Mouse (Mus musculus) cerebellum, adult 2 months (tissue): ENCODE data around the gene Cd200. TPM values are rescaled to one million over a fixed set of nuclear protein-coding genes. Genes with fewer than 3 reads are reported as not detected.
"Not testable (repeated sequence)": the region's sequence is repeated elsewhere in the genome, so short reads cannot be mapped to it uniquely, and the experiment has no call there.

Experiments
- DNase-seq, 2 experiments: peaks; one replicate each; pipeline ENCODE4 v3.0.0; 2021
- H3K27ac ChIP-seq: fragments of 200-500 bp; 2 replicates; pipeline ENCODE4 v1.5.1; 2012; ENCODE audit warnings: low read length, control low read depth, inconsistent platforms; ENCODE audit not compliant: insufficient read depth
- H3K27me3 ChIP-seq: fragments of 200-500 bp; 2 replicates; pipeline ENCODE4 v1.6.1; 2012; ENCODE audit warnings: inconsistent platforms, mild to moderate bottlenecking, low read length, moderate library complexity; ENCODE audit not compliant: control insufficient read depth, insufficient read depth
- H3K4me1 ChIP-seq: fragments of 200-500 bp; 2 replicates; pipeline ENCODE4 v1.6.1; 2011; ENCODE audit warnings: low read length; ENCODE audit not compliant: control insufficient read depth, insufficient read depth
- H3K4me3 ChIP-seq: fragments of 200-500 bp; replicated peaks from 2 replicates; pipeline ENCODE3; 2011; ENCODE audit warnings: mild to moderate bottlenecking, low read depth, low read length, control low read depth; ENCODE audit not compliant: insufficient read depth
- CTCF ChIP-seq: fragments of 200-500 bp; IDR thresholded peaks from 2 replicates; pipeline ENCODE4 v1.5.1; 2011; ENCODE audit warnings: low read depth, mild to moderate bottlenecking, control low read depth, low read length, moderate library complexity, borderline replicate concordance; ENCODE audit not compliant: insufficient read depth
- POLR2A ChIP-seq: fragments of 200-500 bp; IDR thresholded peaks from 2 replicates; pipeline ENCODE4 v1.6.1; 2011; ENCODE audit warnings: low read length, control low read depth, borderline replicate concordance; ENCODE audit not compliant: insufficient read depth
- WGBS: fragments of 180-500 bp; shearing (Covaris S2); methylation state at CpG from one replicate; pipeline ENCODE4 v1.1.7; 2018; 5-methylcytosine and 5-hydroxymethylcytosine counted together
- polyA plus RNA-seq: library from polyadenylated mRNA; depleted of rRNA; stranded (reverse); fragments of >200 nt; gene quantifications from 2 replicates; pipeline ENCODE4 v1.2.3, GENCODE M21; 2012; rRNA removed

Cd200 gene
- 68.1 and 69.7 TPM in 2 replicates for polyA plus RNA-seq

DNA sequence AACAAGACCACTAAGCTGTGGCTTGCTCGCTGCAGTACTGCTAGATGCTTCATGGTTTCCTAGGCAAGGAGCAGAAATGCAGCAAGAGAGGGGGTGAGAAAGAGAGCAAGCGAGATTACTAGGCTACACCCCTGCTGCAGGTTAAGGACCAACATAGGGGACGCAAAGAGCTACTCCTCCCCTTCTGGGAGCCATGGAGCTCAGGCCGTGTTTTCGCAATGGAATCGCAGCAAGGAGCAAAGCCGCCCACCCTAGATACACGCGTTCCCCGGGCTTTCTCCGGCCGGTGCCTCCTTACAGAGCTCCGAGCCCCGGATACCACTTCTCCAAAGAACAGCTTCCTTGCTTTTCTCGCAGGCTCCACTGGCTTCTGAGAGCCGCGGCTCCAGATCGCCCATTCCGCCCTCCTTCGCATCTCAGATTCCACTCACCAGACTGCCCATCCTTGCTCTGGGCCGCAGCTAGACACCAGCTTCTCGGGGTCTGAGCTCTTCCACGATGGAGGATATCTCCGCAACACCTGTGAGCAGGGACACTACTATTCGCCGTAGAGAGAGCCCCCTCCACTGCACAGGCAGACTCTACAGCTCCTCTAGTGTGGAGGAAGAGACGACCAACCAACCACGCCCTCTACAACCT lies at the start of gene Cd200:
TSS of gene Cd200 (minus strand) at position 629 of the 639 bp plus-strand sequence.
- under 1% methylated on average over 28 of the region's 28 CpGs for WGBS

DNA sequence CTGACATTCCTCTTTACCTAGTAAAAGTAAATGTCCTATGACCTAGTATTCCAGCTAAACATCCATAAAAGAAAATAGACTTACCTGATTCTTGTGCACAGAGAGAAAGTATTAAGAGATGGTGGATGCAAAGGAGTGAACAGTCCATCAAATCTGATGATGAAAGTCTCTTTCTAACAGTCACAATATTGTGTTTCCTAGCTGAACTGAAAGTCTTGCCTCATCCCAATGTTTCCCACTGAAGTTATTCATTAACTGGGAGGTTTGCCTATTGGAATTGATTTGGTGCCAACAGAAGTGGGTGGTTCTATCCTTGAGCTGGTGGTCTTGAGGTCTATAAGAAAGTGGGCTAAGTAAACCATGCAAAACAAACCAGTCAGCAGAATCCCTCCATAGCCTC lies 45.9 kb upstream of the Cd200 start:
- no peak for DNase-seq
- H3K27me3 ChIP-seq: no peaks in the 10 kb centered on the region
- no peak overlapping the region for H3K27ac ChIP-seq
- H3K4me1 ChIP-seq: no peaks in the 10 kb centered on the region
- no peak overlapping the region for H3K4me3 ChIP-seq
- TF ChIP-seq CTCF (no peak), POLR2A (no peak)

More for the DNA sequence above, at the start of gene Cd200:
- peak within 1 kb of the TSS; percentile 75 for H3K27ac ChIP-seq
- peak; percentile 67 to 71 for DNase-seq
- H3K4me3 ChIP-seq: peak within 1 kb of the TSS; percentile 79
- H3K4me1 ChIP-seq: no peaks in the 10 kb centered on the region; the same call in 1 of the 2 replicates
- H3K27me3 ChIP-seq: no peaks in the 10 kb centered on the region
- TF ChIP-seq POLR2A (peak; percentile 41; the same call in 1 of the 2 replicates), CTCF (0 out of 2 replicates have a peak, but pooled peaks have one; percentile 21)

DNA sequence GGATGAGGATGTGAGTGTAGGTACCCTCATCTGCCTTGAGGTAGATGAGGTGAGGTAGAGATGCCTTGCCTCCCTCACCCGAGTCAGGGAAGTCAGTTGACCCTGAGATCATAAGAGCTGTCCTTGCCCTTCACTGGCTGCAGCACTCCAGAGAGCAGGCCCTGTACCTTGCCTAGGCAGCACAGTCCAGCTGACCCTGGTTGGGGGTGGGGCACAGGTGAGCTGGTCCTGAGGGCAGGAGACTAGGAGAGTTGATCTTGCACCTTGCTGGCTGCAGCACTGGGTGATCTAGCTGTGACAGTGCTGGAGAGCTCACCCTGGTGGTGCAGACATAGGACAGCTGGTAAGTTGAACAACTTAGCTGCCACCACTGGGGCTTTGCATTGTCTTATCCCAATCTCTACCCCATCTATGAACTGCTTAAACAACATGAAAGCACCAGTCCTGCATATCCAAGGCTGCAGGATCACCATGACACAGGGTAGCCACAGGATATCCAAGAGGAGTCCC lies 28.4 kb upstream of the Cd200 start:
- no peaks in the 10 kb centered on the region for H3K27me3 ChIP-seq
- no peaks in the 10 kb centered on the region for H3K4me1 ChIP-seq
- 83% methylated on average over 1 of the region's 1 CpGs for whole genome bisulfite sequencing
- no peak for DNase-seq
- no peak for TF ChIP-seq POLR2A
- no peak for TF ChIP-seq CTCF
- no peak overlapping the region for H3K27ac ChIP-seq
- no peak overlapping the region for H3K4me3 ChIP-seq

- Histone ChIP-seq H3K27ac (no peak overlapping the region), H3K4me1 (no peaks in the 10 kb centered on the region), H3K4me3 (no peak overlapping the region), H3K27me3 (no peaks in the 10 kb centered on the region)
- TF ChIP-seq CTCF (no peak), POLR2A (no peak)
- no peak for DNase-seq
Measured at GRCm38 (mm10) chr16:45435591-45435990, 26.7 kb upstream of the Cd200 start.

GRCm38 (mm10) chr16:45427651-45428050 lies 18.8 kb upstream of the Cd200 start:
- Histone ChIP-seq H3K4me3 (no peak overlapping the region), H3K4me1 (no peaks in the 10 kb centered on the region), H3K27me3 (no peaks in the 10 kb centered on the region), H3K27ac (no peak overlapping the region)
- no peak for TF ChIP-seq CTCF
- TF ChIP-seq POLR2A: no peak
- no peak for DNase-seq
- WGBS: 92% methylated on average over 9 of the region's 9 CpGs

GRCm38 (mm10) chr16:45413497-45413896 lies 4.6 kb upstream of the Cd200 start:
- H3K27ac ChIP-seq: no peak overlapping the region
- no peak overlapping the region for H3K4me3 ChIP-seq
- no peak for DNase-seq
- no peaks in the 10 kb centered on the region for H3K27me3 ChIP-seq
- TF ChIP-seq CTCF (no peak), POLR2A (no peak)
- no peaks in the 10 kb centered on the region for H3K4me1 ChIP-seq

- H3K4me1 ChIP-seq: not testable (repeated sequence)
Measured at GRCm38 (mm10) chr16:45409064-45409446, 202 bp upstream of the Cd200 start.

DNA sequence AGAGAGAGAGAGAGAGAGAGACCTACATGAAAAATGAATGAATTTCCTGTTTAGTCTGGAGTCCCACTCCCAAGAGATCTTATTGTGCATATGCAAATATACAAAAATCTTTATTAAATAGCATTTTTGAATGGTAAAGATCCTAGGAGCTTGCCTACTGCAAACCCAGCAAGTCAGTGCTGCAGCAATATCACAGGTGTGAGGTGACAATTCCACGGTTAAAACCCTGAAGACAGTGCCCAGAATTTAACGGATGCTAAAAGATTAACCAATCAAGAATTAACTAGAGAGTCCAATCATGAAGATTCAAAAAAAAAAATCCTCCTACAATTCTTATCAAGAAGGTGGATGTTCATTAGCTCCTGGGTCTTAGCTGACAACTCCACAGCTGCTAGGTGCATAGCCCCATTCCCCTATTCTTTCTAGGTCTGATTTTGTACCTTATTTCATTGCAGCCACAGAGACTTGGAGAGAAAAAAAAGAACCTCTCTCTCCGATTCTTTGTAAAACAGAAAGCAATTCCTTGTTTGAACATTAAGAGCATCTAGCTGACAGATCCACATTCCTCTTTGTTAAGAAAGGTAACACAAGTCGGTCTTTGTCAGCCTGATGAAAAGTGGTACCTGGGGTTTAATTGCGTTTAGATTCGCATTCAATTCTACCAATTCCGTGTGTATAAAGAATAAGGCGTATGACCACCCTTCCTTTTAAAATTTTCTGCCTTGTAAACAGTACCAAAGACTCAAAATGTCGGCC lies 1.0 kb downstream of the Cd200 start:
- DNase-seq: peak in 1 of 2 experiments; percentile 16
- Histone ChIP-seq H3K4me1 (no peaks in the 10 kb centered on the region; the same call in 1 of the 2 replicates), H3K27me3 (no peaks in the 10 kb centered on the region), H3K4me3 (peak overlapping the region; percentile 79), H3K27ac (peak overlapping the region; percentile 75)
- no peak for TF ChIP-seq POLR2A
- TF ChIP-seq CTCF: no peak
- 6% methylated on average over 9 of the region's 9 CpGs for WGBS

More at GRCm38 (mm10) chr16:45409064-45409446, 202 bp upstream of the Cd200 start:
- not testable (repeated sequence) for DNase-seq, H3K27ac ChIP-seq, H3K27me3 ChIP-seq
- peak overlapping the region; percentile 79 for H3K4me3 ChIP-seq
- 10% methylated on average over 7 of the region's 7 CpGs for WGBS
